Mouse (Mus musculus): ENCODE results near the gene Zfp879. TPM values are rescaled to one million over a fixed set of nuclear protein-coding genes. Genes with fewer than 3 reads are reported as not detected.

The Zfp879 gene
- total RNA-seq, 2 experiments from 2014 or later: 3.9 to 4.3 TPM

GRCm38 (mm10) chr11:50797674-50798073 is 43.7 kb downstream of the Zfp879 start:
- intact Hi-C loops (cut with DNase I): no loop called here

More at GRCm38 (mm10) chr11:50797674-50798073, 43.7 kb downstream of the Zfp879 start:
- DNase-seq (ENCODE audit: extremely low spot score in 1 of 2, low spot score in 2 of 2): no peak

Other genes starting within 250 kb of the Zfp879 start
- 10 to 100 TPM; 11.1 to 14.3 TPM for gene Adamts2, start 239.5 kb downstream of the Zfp879 start, total RNA-seq (2021)
- 10 to 100 TPM; 63.3 to 63.8 TPM for gene Zfp354c, start 13.8 kb downstream of the Zfp879 start, total RNA-seq (2021)
- under 1 TPM in 1 of 2 experiments, not detected in 1; 0.08 TPM for gene Grm6, start 9.1 kb upstream of the Zfp879 start, total RNA-seq (2021)
- 1 to 10 TPM; 6.0 to 6.4 TPM for gene Zfp454, start 46.1 kb upstream of the Zfp879 start, total RNA-seq (2021)
- gene Zfp2, start 74.6 kb upstream of the Zfp879 start, total RNA-seq (2021): 10 to 100 TPM; 22.7 to 23.4 TPM
- 1 to 10 TPM; 4.8 to 5.2 TPM for gene Zfp354b, start 90.1 kb upstream of the Zfp879 start, total RNA-seq (2021)
- not detected for gene 4933414I15Rik, start 102.2 kb upstream of the Zfp879 start, total RNA-seq (2021)
- gene Prop1, start 112.2 kb upstream of the Zfp879 start, total RNA-seq (2021): not detected
- gene Olfr1378, start 125.0 kb upstream of the Zfp879 start, total RNA-seq (2021): not detected
- not detected for gene Olfr1377, start 140.4 kb upstream of the Zfp879 start, total RNA-seq (2021)
- gene Olfr51, start 162.0 kb upstream of the Zfp879 start, total RNA-seq (2021): not detected
- gene Olfr54, start 172.7 kb upstream of the Zfp879 start, total RNA-seq (2021): not detected
- not detected for gene Olfr1375, start 206.6 kb upstream of the Zfp879 start, total RNA-seq (2021)
- gene Zfp354a, start 217.7 kb upstream of the Zfp879 start, total RNA-seq (2021): 10 to 100 TPM in 1 of 2 experiments, 1 to 10 TPM in 1; 9.7 to 10.6 TPM

All from left cerebral cortex, postnatal 10 days (tissue).